Mouse (Mus musculus) gastrocnemius, postnatal 36 days (tissue): ENCODE data around the gene Kcnk5. TPM values are rescaled to one million over a fixed set of nuclear protein-coding genes. Genes with fewer than 3 reads are reported as not detected.

Experiments used
- DNase-seq, 2 experiments: peaks; one replicate each; pipeline ENCODE4 v3.0.0; 2022
- intact Hi-C: fragments of 180-260 bp; cut with DNase I; formaldehyde crosslinking; loops from one replicate; pipeline ENCODE4 v1.15.1; 2025
- total RNA-seq, 2 experiments: library from RNA; stranded (reverse); gene quantifications; 2 replicates each; pipeline ENCODE4 v1.2.3; 2021

Gene Kcnk5
- total RNA-seq, 2 experiments from 2014 or later: 0.61 to 0.91 TPM

DNA sequence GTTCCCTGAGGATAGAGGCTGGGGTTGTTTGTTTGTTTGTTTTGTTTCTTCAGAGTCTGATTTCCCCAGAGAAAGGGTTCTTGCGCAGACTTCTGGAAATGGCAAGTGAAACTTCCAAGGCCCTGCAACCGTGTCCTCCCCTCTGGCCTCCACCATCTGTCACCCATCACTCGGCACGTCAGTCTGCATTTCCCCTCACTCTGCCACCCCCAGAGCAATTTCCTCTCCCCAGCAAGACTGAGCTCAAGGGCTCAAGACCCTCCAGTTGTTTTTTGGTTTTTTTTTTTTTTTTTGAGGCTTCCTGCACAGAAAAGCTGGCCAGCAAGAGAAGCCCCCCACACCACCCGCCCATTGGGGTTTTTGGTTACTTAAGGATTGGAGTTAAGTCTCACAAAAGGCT, 9.1 kb downstream of the Kcnk5 start:
- no peak for DNase-seq
- intact Hi-C loops: no loop called here

- no peak for DNase-seq
- intact Hi-C loops: no loop called here
Measured at GRCm38 (mm10) chr14:20171840-20172239, 9.8 kb downstream of the Kcnk5 start.

- intact Hi-C loops: no loop called here
Measured at GRCm38 (mm10) chr14:20169251-20169650, 12.4 kb downstream of the Kcnk5 start.

DNA sequence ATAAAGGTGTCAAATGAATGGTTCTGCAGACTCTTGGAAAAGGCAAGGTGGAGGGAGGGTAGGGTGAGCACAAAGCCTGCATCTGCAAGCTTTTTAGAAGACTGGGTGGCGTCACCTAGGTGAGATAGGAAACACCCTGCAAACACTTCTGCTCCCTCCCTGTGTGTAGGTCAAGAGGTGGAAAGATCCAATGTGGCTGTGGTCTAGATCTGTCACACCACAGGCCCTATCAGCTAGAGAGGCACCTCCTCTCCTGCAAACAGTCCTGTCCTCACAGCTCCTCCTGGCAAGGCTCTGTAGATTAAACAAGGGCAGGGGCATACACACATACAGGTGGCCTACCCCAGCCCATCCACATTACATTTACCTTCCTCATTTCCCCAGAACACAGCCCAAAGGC, 13.1 kb downstream of the Kcnk5 start:
- no peak for DNase-seq
- intact Hi-C loops: no loop called here

More at GRCm38 (mm10) chr14:20169251-20169650, 12.4 kb downstream of the Kcnk5 start:
- no peak for DNase-seq

- DNase-seq: no peak
- intact Hi-C loops: no loop called here
Measured at GRCm38 (mm10) chr14:20168054-20168453, 13.6 kb downstream of the Kcnk5 start.

GRCm38 (mm10) chr14:20165413-20165812, 16.2 kb downstream of the Kcnk5 start:
- no peak for DNase-seq
- intact Hi-C loops: no loop called here

- intact Hi-C loops: no loop called here
- no peak for DNase-seq
Measured at GRCm38 (mm10) chr14:20164438-20164837, 17.2 kb downstream of the Kcnk5 start.

DNA sequence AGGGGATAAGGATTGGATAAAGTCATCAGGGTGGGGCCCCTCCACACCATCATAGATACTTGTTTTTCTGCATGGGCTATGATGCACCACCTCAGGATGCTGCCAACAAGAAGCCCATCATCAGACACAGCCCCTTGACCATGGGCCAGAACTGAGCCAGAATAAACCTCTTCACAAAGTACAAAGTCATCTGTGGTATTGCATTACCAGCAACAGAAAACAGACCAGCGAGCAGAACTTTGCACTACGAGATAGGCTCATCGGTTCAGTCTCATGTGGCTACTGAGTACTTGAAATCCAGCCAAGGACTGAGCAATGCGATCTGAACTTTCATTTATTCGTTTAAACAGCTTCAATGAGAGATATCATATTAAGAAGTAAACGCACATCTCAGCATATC, 18.9 kb downstream of the Kcnk5 start:
- peak; percentile 22 to 29 for DNase-seq
- intact Hi-C loops: no loop called here

DNA sequence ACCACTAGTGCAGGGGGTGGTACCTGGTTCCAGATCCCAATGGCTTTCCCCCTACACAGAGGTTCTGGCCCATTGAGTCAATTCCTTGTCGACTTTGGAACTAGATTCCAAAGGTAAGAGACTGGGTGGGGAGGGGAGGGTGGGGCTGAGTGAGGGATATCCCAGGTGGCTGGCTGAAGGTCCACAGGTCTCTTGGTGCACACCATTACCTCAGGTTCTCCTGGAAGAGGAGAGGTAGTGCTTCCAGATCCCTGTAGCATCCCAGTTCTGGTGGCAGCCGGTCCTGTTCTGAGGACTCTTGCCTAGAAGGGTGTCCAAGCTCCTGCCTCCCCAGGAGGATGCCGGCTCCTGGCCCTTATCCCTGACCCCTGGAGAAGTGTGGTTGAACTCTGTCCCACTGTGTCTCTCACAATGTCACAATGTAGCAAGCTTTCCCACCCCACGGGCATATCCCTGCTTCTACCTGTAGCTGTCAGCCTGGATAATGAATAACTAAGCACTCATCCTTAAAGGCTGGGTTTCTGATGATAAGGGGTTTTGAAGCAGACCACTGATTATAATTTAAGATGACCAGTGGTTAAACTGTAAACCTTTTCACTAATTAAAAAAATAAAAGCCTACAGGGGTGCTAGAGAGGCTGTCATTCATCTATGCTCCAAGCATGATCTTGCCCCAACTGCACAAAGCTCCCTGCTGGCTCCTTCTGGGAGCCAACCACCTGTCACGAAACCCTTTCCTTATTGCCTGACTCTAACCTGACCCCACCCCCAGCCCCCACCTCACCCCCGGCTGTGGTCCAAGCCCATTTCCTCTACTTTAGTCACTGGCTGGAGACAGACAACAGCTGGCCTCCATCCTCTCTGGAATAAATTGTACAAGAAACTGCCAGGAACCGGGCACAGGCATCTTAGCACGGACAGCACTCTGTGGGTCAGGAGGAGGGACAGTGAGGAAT, 22.6 kb downstream of the Kcnk5 start:
- no peak for DNase-seq
- intact Hi-C loops: no loop called here

DNA sequence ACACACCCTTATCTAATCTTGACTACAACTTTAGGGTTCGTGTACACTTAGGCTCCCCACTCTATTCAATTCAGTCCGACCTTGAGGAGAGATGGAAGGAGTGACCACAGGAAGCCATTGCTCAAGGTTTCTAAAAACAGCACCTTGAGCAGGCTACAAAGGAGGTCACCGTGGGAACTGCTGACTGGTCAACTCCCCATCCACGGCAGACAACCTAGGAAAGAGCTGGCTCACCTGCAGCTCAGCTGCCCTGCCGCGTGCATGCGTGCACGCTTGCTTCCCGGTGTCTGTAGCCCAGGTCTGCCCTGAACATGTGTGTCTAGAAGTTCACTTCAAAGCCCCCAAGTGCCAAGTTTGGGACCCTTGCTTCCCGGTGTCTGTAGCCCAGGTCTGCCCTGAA, 24.0 kb downstream of the Kcnk5 start:
- intact Hi-C loops: no loop called here
- no peak for DNase-seq

- intact Hi-C loops: no loop called here
- no peak for DNase-seq
Measured at GRCm38 (mm10) chr14:20155718-20156117, 25.9 kb downstream of the Kcnk5 start.

DNA sequence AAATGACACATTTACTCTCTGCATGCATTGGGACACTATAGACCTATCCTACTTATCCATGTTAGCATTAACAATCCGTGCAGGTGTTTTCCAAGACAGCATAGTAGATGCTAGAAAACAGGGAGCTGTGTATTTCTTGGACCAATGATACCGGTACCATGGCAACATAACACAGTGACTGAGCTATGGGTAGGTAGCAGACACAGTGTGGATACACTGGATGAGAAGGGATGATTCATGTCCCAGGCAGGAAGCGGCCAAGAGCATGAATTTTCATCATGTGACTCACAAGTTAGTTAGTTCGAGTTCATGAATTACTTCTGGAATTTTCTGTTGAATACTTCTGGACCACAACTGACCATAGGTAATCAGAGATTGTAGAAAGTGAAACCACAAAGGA, 26.7 kb downstream of the Kcnk5 start:
- intact Hi-C loops: no loop called here
- no peak for DNase-seq

DNA sequence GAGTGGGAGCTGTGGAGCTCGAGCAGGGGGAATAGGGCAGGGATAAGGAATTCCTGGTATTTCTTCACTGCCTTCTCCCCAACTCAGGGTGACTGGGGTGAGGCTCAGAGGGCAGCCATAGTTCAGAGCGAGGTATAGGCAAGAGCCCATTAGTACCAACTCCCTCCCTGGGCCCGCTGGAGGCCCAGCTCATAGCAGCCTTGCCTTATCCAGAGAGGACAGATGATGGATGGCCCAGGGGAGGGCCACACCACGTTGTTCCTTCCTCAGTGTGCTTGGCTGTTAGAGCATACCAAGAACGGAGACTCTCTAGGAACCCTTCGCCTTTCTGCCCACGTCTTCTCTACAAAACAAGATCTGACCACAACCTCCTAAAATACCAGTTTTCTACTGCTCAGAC, 27.4 kb downstream of the Kcnk5 start:
- intact Hi-C loops: no loop called here
- DNase-seq: no peak

DNA sequence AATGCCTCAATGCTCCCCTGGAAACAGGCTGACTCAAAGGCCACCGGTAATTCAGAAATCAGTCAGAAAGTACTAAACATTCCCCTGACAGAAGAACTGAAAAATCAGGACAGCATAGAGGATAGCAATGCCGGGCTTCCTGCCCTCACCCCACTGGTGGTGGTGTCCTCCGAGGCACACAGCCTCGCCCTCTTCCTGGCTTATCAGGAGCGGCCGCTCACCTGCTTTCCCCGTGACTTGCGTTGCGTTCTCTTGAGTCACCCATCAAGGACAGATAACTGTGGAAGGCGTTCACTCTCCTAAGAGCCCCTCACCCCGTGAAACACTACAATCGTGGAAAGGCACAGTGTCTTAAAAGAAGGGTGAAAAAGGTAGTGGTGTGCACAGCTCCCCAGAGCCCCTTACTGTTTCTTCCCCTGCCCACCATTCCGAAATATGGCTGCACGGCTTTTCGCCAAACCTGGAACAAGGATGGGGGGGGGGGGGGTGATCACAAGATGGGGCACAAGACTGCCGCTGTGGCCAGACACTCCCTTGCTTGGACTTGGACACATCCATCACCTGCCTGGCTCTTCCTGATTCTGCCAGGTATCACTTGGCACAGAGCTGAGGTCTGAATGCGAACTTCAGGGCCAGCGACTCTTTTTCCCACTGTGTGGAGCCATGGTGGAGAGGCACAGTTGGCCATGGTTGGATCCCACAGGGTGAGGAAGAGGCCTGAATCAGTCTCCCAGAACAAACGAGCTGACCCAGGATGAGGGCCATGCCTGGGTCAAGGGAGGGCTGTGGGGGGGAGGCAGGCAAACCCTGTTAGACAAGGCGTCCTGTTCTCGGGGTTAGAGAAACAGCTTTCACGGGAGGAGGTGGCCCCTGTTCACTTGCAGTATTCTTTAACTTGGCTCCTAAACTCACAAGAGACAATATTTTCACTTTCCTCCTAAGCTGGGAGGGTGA, 32.2 kb downstream of the Kcnk5 start:
- DNase-seq: no peak
- intact Hi-C loops: no loop called here

DNA sequence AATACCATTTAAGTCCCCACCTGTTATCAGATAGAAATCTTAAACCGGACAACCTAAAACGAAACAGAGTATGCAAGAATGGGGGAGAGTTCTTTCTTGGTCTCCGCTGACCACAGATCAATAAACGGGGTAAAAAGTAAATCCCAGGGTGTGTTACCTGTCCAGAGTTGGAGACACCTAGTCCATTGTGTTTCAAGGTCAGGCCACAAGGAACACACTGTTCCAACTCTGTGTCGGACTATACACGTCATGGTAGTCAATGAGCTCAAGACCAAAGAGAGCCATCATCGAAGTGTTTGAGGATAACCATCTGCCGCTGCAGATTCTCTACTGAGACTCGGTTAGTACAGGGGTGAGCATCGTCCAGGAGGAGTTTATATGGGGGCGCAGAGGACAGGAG, 33.1 kb downstream of the Kcnk5 start:
- DNase-seq: no peak
- intact Hi-C loops: no loop called here

DNA sequence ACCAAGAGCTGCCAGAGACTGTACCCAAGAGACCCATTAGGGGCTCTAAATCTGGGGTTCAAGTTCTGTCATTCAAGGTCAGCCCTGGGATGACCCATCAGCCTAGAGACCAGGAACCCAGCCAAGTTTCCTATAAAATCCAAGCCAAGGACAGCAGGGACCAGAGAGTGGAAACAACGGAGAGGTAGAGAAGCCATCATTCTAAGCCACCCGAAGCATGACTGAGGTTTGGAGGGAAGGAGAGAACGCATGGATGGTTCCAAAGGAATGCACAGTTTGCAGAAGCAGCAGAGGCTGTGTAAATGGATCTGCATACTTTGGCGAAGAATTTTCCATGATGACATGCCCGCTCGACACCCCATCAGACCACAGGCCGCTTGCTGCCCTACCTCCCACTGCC, 33.8 kb downstream of the Kcnk5 start:
- intact Hi-C loops: no loop called here
- DNase-seq: no peak

- DNase-seq: no peak
- intact Hi-C loops: no loop called here
Measured at GRCm38 (mm10) chr14:20144093-20144492, 37.5 kb downstream of the Kcnk5 start.

- no peak for DNase-seq
- intact Hi-C loops: no loop called here
Measured at GRCm38 (mm10) chr14:20138484-20139355, 42.9 kb downstream of the Kcnk5 start, which contains the start of gene Saysd1. Saysd1 (minus strand) TSS chr14:20138534.

- intact Hi-C loops: no loop called here
- DNase-seq: no peak
Measured at GRCm38 (mm10) chr14:20134965-20135671, 46.5 kb downstream of the Kcnk5 start.

DNA sequence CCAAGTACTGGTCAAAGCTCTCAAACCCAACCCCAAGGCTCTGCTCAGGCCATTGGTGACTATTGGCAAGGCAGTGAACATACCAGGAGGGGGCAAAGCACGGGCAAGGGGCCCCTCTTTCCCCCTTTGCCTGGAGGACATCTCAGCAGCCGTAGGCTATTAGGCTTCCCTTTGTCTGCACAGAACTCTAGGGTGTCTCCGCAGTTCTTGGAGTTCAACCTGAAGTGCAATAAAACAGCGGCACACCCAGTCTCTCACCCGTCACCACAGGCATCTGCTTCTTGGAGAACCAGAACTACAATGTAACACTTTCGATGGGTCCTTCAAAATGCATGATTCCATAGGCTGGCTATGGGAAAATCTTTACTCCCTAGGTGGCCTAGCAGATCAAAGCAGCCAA, 53.4 kb downstream of the Kcnk5 start:
- DNase-seq: no peak
- intact Hi-C loops: no loop called here
